Mouse (Mus musculus): Measurements from ENCODE around the gene Vcl. TPM values are rescaled to one million over a fixed set of nuclear protein-coding genes. Genes with fewer than 3 reads are reported as not detected.

Gene Vcl
- polyA plus RNA-seq, 1 experiment, result 144 TPM

GRCm38 (mm10) chr14:20994475-20994874, 65.3 kb downstream of the Vcl start:
- no peak for TF ChIP-seq POLR2A (IDR thresholded peaks at IDR 0.05; ENCODE audit: borderline replicate concordance, extremely low read depth, low read depth, low read length)
- TF ChIP-seq CTCF (IDR thresholded peaks at IDR 0.05; ENCODE audit: insufficient read depth, low read length), result no peak

GRCm38 (mm10) chr14:20995497-20995896, 66.3 kb downstream of the Vcl start:
- H3K4me3 ChIP-seq (replicated peaks; ENCODE audit: extremely low read depth, low read depth, low read length), result no peak overlapping the region
- WGBS, result 95% methylated on average over 2 of the region's 2 CpGs
- DNase-seq, result no peak
- H3K4me1 ChIP-seq (ENCODE audit: control insufficient read depth, insufficient read depth, low read length), result no peaks in the 10 kb centered on the region; the same call in none of the 2 replicates
- TF ChIP-seq POLR2A (IDR thresholded peaks at IDR 0.05; ENCODE audit: borderline replicate concordance, extremely low read depth, low read depth, low read length), result no peak
- TF ChIP-seq CTCF (IDR thresholded peaks at IDR 0.05; ENCODE audit: insufficient read depth, low read length), result no peak

More at GRCm38 (mm10) chr14:20994475-20994874, 65.3 kb downstream of the Vcl start:
- Histone ChIP-seq H3K4me3 (replicated peaks; ENCODE audit: extremely low read depth, low read depth, low read length) (no peak overlapping the region), H3K4me1 (ENCODE audit: control insufficient read depth, insufficient read depth, low read length) (no peaks in the 10 kb centered on the region; the same call in none of the 2 replicates)
- no peak for DNase-seq
- 59% methylated on average over 3 of the region's 3 CpGs for WGBS

- no peak overlapping the region for H3K4me3 ChIP-seq (replicated peaks; ENCODE audit: extremely low read depth, low read depth, low read length)
- no peak for DNase-seq
- no peaks in the 10 kb centered on the region; the same call in none of the 2 replicates for H3K4me1 ChIP-seq (ENCODE audit: control insufficient read depth, insufficient read depth, low read length)
- 58% methylated on average over 5 of the region's 5 CpGs for WGBS
- no peak for TF ChIP-seq POLR2A (IDR thresholded peaks at IDR 0.05; ENCODE audit: borderline replicate concordance, extremely low read depth, low read depth, low read length)
Measured at GRCm38 (mm10) chr14:20996361-20996760, 67.2 kb downstream of the Vcl start.

- Histone ChIP-seq H3K4me1 (ENCODE audit: control insufficient read depth, insufficient read depth, low read length) (no peaks in the 10 kb centered on the region; the same call in none of the 2 replicates), H3K4me3 (replicated peaks; ENCODE audit: extremely low read depth, low read depth, low read length) (no peak overlapping the region)
- 58% methylated on average over 3 of the region's 3 CpGs for WGBS
- TF ChIP-seq CTCF (IDR thresholded peaks at IDR 0.05; ENCODE audit: insufficient read depth, low read length) (no peak), POLR2A (IDR thresholded peaks at IDR 0.05; ENCODE audit: borderline replicate concordance, extremely low read depth, low read depth, low read length) (no peak)
- DNase-seq, result no peak
Measured at GRCm38 (mm10) chr14:20997548-20997947, 68.3 kb downstream of the Vcl start.

GRCm38 (mm10) chr14:20999617-21000016, 70.4 kb downstream of the Vcl start:
- no peaks in the 10 kb centered on the region; the same call in none of the 2 replicates for H3K4me1 ChIP-seq (ENCODE audit: control insufficient read depth, insufficient read depth, low read length)
- H3K4me3 ChIP-seq (replicated peaks; ENCODE audit: extremely low read depth, low read depth, low read length), result no peak overlapping the region
- TF ChIP-seq CTCF (IDR thresholded peaks at IDR 0.05; ENCODE audit: insufficient read depth, low read length) (no peak), POLR2A (IDR thresholded peaks at IDR 0.05; ENCODE audit: borderline replicate concordance, extremely low read depth, low read depth, low read length) (no peak)
- WGBS, result 64% methylated on average over 4 of the region's 4 CpGs
- no peak for DNase-seq

- no peak overlapping the region for H3K4me3 ChIP-seq (replicated peaks; ENCODE audit: extremely low read depth, low read depth, low read length)
- DNase-seq, result no peak
- no peaks in the 10 kb centered on the region for H3K4me1 ChIP-seq (ENCODE audit: control insufficient read depth, insufficient read depth, low read length)
- 80% methylated on average over 5 of the region's 5 CpGs for WGBS
- no peak for TF ChIP-seq CTCF (IDR thresholded peaks at IDR 0.05; ENCODE audit: insufficient read depth, low read length)
- no peak for TF ChIP-seq POLR2A (IDR thresholded peaks at IDR 0.05; ENCODE audit: borderline replicate concordance, extremely low read depth, low read depth, low read length)
Measured at GRCm38 (mm10) chr14:21013800-21014334, 84.7 kb downstream of the Vcl start.

GRCm38 (mm10) chr14:21017871-21018270, 88.7 kb downstream of the Vcl start:
- TF ChIP-seq CTCF (IDR thresholded peaks at IDR 0.05; ENCODE audit: insufficient read depth, low read length) (no peak), POLR2A (IDR thresholded peaks at IDR 0.05; ENCODE audit: borderline replicate concordance, extremely low read depth, low read depth, low read length) (no peak)
- H3K4me1 ChIP-seq (ENCODE audit: control insufficient read depth, insufficient read depth, low read length), result no peaks in the 10 kb centered on the region
- no peak for DNase-seq
- 90% methylated on average over 5 of the region's 5 CpGs for WGBS
- H3K4me3 ChIP-seq (replicated peaks; ENCODE audit: extremely low read depth, low read depth, low read length), result no peak overlapping the region

- H3K4me1 ChIP-seq (ENCODE audit: control insufficient read depth, insufficient read depth, low read length), result no peaks in the 10 kb centered on the region
- DNase-seq, result no peak
- no peak overlapping the region for H3K4me3 ChIP-seq (replicated peaks; ENCODE audit: extremely low read depth, low read depth, low read length)
- 53% methylated on average over 3 of the region's 3 CpGs for WGBS
- TF ChIP-seq POLR2A (IDR thresholded peaks at IDR 0.05; ENCODE audit: borderline replicate concordance, extremely low read depth, low read depth, low read length), result no peak
- TF ChIP-seq CTCF (IDR thresholded peaks at IDR 0.05; ENCODE audit: insufficient read depth, low read length), result no peak
Measured at GRCm38 (mm10) chr14:21018977-21019376, 89.8 kb downstream of the Vcl start.

GRCm38 (mm10) chr14:21020435-21020834, 91.2 kb downstream of the Vcl start:
- no peaks in the 10 kb centered on the region for H3K4me1 ChIP-seq (ENCODE audit: control insufficient read depth, insufficient read depth, low read length)
- DNase-seq, result no peak
- WGBS, result 90% methylated on average over 8 of the region's 8 CpGs
- TF ChIP-seq CTCF (IDR thresholded peaks at IDR 0.05; ENCODE audit: insufficient read depth, low read length) (no peak), POLR2A (IDR thresholded peaks at IDR 0.05; ENCODE audit: borderline replicate concordance, extremely low read depth, low read depth, low read length) (no peak)
- H3K4me3 ChIP-seq (replicated peaks; ENCODE audit: extremely low read depth, low read depth, low read length), result no peak overlapping the region

- H3K4me3 ChIP-seq (replicated peaks; ENCODE audit: extremely low read depth, low read depth, low read length), result no peak overlapping the region
- DNase-seq, result no peak
- TF ChIP-seq CTCF (IDR thresholded peaks at IDR 0.05; ENCODE audit: insufficient read depth, low read length) (no peak), POLR2A (IDR thresholded peaks at IDR 0.05; ENCODE audit: borderline replicate concordance, extremely low read depth, low read depth, low read length) (no peak)
- H3K4me1 ChIP-seq (ENCODE audit: control insufficient read depth, insufficient read depth, low read length), result peaks cover 3% of the 10 kb centered on the region; the same call in 1 of the 2 replicates
Measured at GRCm38 (mm10) chr14:21027542-21027941, 98.3 kb downstream of the Vcl start.

All from lung, adult 2 months (tissue).